Comparison of ENCODE assay signal across 8 mouse cellular contexts in genomic region chr2:127584436-127584858, GRCm38 (mm10). TPM values are rescaled to one million over a fixed set of nuclear protein-coding genes. Genes with fewer than 3 reads are reported as not detected.
DNase-seq lines count a peak whose midpoint lies in the region; ATAC-seq and TF ChIP-seq lines count a peak whose summit lies in the region.

No protein-coding gene starts in this region.

- TF ChIP-seq POLR2A in heart, adult 2 months (IDR thresholded peaks at IDR 0.05; ENCODE audit: insufficient read depth, low read depth, low read length), result peak; percentile 89

- no peaks in the 10 kb centered on the region for H3K27me3 ChIP-seq in embryonic facial prominence, embryonic 14.5 days (replicated peaks; ENCODE audit: control insufficient read depth, insufficient read depth, low read length)
- no peaks in the 10 kb centered on the region for H3K27me3 ChIP-seq in heart, adult 2 months (ENCODE audit: control insufficient read depth, insufficient read depth, low read length)
- H3K27me3 ChIP-seq in limb, embryonic 13.5 days, result no peaks in the 10 kb centered on the region
- no peaks in the 10 kb centered on the region for H3K27me3 ChIP-seq in midbrain, embryonic 16.5 days (ENCODE audit: control insufficient read depth, insufficient read depth, low read depth, low read length)

- no peaks in the 10 kb centered on the region for H3K9me3 ChIP-seq in embryonic facial prominence, embryonic 14.5 days (ENCODE audit: control insufficient read depth, low read length)
- H3K9me3 ChIP-seq in limb, embryonic 13.5 days, result no peaks in the 10 kb centered on the region
- H3K9me3 ChIP-seq in midbrain, embryonic 16.5 days (replicated peaks; ENCODE audit: control insufficient read depth, low read length, poor library complexity, severe bottlenecking), result no peaks in the 10 kb centered on the region

- under 1% methylated on average over 23 of the region's 24 CpGs for WGBS in embryonic facial prominence, embryonic 14.5 days
- WGBS in heart, adult 2 months, result under 1% methylated on average over 24 of the region's 24 CpGs
- WGBS in limb, embryonic 13.5 days, result under 1% methylated on average over 24 of the region's 24 CpGs
- WGBS in midbrain, embryonic 16.5 days, result 0% methylated on average over 24 of the region's 24 CpGs

- DNase-seq in 3T3-L1 (ENCODE audit: low read depth, low spot score), result peak; percentile 99
- DNase-seq in adrenal gland, postnatal 4 days (ENCODE audit: low spot score in 2 of 2), result peak; percentile 67 to 84
- DNase-seq in embryonic facial prominence, embryonic 14.5 days (ENCODE audit: low spot score), result peak; percentile 97
- peak; percentile 90 to 94 for DNase-seq in heart, adult 2 months
- DNase-seq in kidney, adult 8-10 months, result peak; percentile 96
- peak; percentile 68 to 90 for DNase-seq in spleen, postnatal 10 days (ENCODE audit: low spot score in 2 of 2)

- H3K4me3 ChIP-seq in embryonic facial prominence, embryonic 14.5 days (ENCODE audit: low read depth, low read length), result peak overlapping the region; percentile 75
- peak overlapping the region; percentile 56 for H3K4me3 ChIP-seq in heart, adult 2 months
- peak overlapping the region; percentile 61 for H3K4me3 ChIP-seq in limb, embryonic 13.5 days
- H3K4me3 ChIP-seq in midbrain, embryonic 16.5 days (ENCODE audit: low read depth, low read length), result peak overlapping the region; percentile 83

- no peak for TF ChIP-seq EP300 in heart, adult 2 months (IDR thresholded peaks at IDR 0.05; ENCODE audit: insufficient read depth, low read depth, low read length)

- H3K9ac ChIP-seq in embryonic facial prominence, embryonic 14.5 days (ENCODE audit: low read depth, low read length), result peak overlapping the region; percentile 76
- H3K9ac ChIP-seq in heart, adult 2 months (ENCODE audit: low read depth, low read length), result peak overlapping the region; percentile 82
- H3K9ac ChIP-seq in limb, embryonic 13.5 days, result peak overlapping the region; percentile 72
- peak overlapping the region; percentile 82 for H3K9ac ChIP-seq in midbrain, embryonic 16.5 days (ENCODE audit: low read depth, low read length)

- peak overlapping the region; percentile 81 for H3K4me2 ChIP-seq in embryonic facial prominence, embryonic 14.5 days (ENCODE audit: low read depth, low read length)
- H3K4me2 ChIP-seq in limb, embryonic 13.5 days (replicated peaks), result peak overlapping the region; percentile 71
- H3K4me2 ChIP-seq in midbrain, embryonic 16.5 days (ENCODE audit: low read length), result peak overlapping the region; percentile 76

- no peaks in the 10 kb centered on the region for H3K79me2 ChIP-seq in heart, adult 2 months (replicated peaks; ENCODE audit: control insufficient read depth, insufficient read depth, low read length)

- peak; percentile 35 for TF ChIP-seq CTCF in heart, adult 2 months (IDR thresholded peaks at IDR 0.05)

- no peak overlapping the region for H3K27ac ChIP-seq in embryonic facial prominence, embryonic 14.5 days (replicated peaks; ENCODE audit: low read depth, low read length)
- peak overlapping the region; percentile 60 for H3K27ac ChIP-seq in heart, adult 2 months
- no peak overlapping the region for H3K27ac ChIP-seq in limb, embryonic 13.5 days
- peak overlapping the region; percentile 66 for H3K27ac ChIP-seq in midbrain, embryonic 16.5 days (ENCODE audit: low read length)

- ATAC-seq in embryonic facial prominence, embryonic 14.5 days (ENCODE audit: low read depth), result peak; percentile 89
- ATAC-seq in limb, embryonic 13.5 days (ENCODE audit: low FRiP score, low read depth), result peak; percentile 88
- peak; percentile 92 for ATAC-seq in midbrain, embryonic 16.5 days

- no peaks in the 10 kb centered on the region for H3K36me3 ChIP-seq in embryonic facial prominence, embryonic 14.5 days (ENCODE audit: control insufficient read depth, insufficient read depth, low read length)
- H3K36me3 ChIP-seq in heart, adult 2 months (ENCODE audit: control insufficient read depth, insufficient read depth, low read length), result no peaks in the 10 kb centered on the region
- H3K36me3 ChIP-seq in limb, embryonic 13.5 days, result peaks cover 6% of the 10 kb centered on the region; the same call in 1 of the 2 replicates
- no peaks in the 10 kb centered on the region for H3K36me3 ChIP-seq in midbrain, embryonic 16.5 days (ENCODE audit: control insufficient read depth, insufficient read depth, low read length)

- peaks cover 23% of the 10 kb centered on the region for H3K4me1 ChIP-seq in embryonic facial prominence, embryonic 14.5 days (ENCODE audit: control insufficient read depth, insufficient read depth, low read length)
- peaks cover 8% of the 10 kb centered on the region for H3K4me1 ChIP-seq in heart, adult 2 months (ENCODE audit: control insufficient read depth, insufficient read depth, low read length)
- H3K4me1 ChIP-seq in limb, embryonic 13.5 days, result peaks cover 24% of the 10 kb centered on the region
- H3K4me1 ChIP-seq in midbrain, embryonic 16.5 days (ENCODE audit: control insufficient read depth, insufficient read depth, low read length), result peaks cover 32% of the 10 kb centered on the region

- intact Hi-C loops in heart, adult 2 months (cut with DNase I), result loop anchor here (10.0 kb wide), 1 partner anchor 330 kb away; no protein-coding TSS in a partner anchor

RNA-seq across cellular contexts. Expression of gene Zfp661, which starts 2.4 kb away (rescaled TPM):
- 1 to 10 TPM; 4.8 to 4.9 TPM for total RNA-seq in adrenal gland, postnatal 4 days (2021)
- 4.0 and 5.1 TPM in 2 replicates for polyA plus RNA-seq in embryonic facial prominence, embryonic 14.5 days (2014; fragmentation: Nextera tagmentation; extraction: Ambion mirVana)
- total RNA-seq in heart, adult 2 months (2021), result 1 to 10 TPM; 1.7 to 2.0 TPM
- 1.5 and 2.4 TPM in 2 replicates for polyA plus RNA-seq in heart, adult 2 months (2012; rRNA removed)
- polyA plus RNA-seq in limb, embryonic 13.5 days (2015; fragmentation: Nextera tagmentation; extraction: Ambion mirVana), result 5.2 and 6.1 TPM in 2 replicates
- polyA plus RNA-seq in midbrain, embryonic 16.5 days (2015; fragmentation: Nextera tagmentation; extraction: Ambion mirVana), result 6.4 and 7.0 TPM in 2 replicates

RNA-seq across cellular contexts. Expression of gene Mrps5, which starts 2.6 kb away (rescaled TPM):
- total RNA-seq in adrenal gland, postnatal 4 days (2021), result 100 to 1,000 TPM; 126 to 141 TPM
- polyA plus RNA-seq in embryonic facial prominence, embryonic 14.5 days (2014; fragmentation: Nextera tagmentation; extraction: Ambion mirVana), result 109 and 113 TPM in 2 replicates
- total RNA-seq in heart, adult 2 months (2021), result 10 to 100 TPM; 80.3 to 89.7 TPM
- polyA plus RNA-seq in heart, adult 2 months (2012; rRNA removed), result 58.2 and 68.4 TPM in 2 replicates
- 136 and 145 TPM in 2 replicates for polyA plus RNA-seq in limb, embryonic 13.5 days (2015; fragmentation: Nextera tagmentation; extraction: Ambion mirVana)
- 155 and 157 TPM in 2 replicates for polyA plus RNA-seq in midbrain, embryonic 16.5 days (2015; fragmentation: Nextera tagmentation; extraction: Ambion mirVana)

RNA-seq across cellular contexts. Expression of gene Prom2, which starts 43.2 kb away (rescaled TPM):
- total RNA-seq in adrenal gland, postnatal 4 days (2021), result under 1 TPM; 0.34 to 0.81 TPM
- 3.3 and 4.1 TPM in 2 replicates for polyA plus RNA-seq in embryonic facial prominence, embryonic 14.5 days (2014; fragmentation: Nextera tagmentation; extraction: Ambion mirVana)
- total RNA-seq in heart, adult 2 months (2021), result not detected
- 0.06 and 0.14 TPM in 2 replicates for polyA plus RNA-seq in heart, adult 2 months (2012; rRNA removed)
- polyA plus RNA-seq in limb, embryonic 13.5 days (2015; fragmentation: Nextera tagmentation; extraction: Ambion mirVana), result 1.8 and 2.3 TPM in 2 replicates
- polyA plus RNA-seq in midbrain, embryonic 16.5 days (2015; fragmentation: Nextera tagmentation; extraction: Ambion mirVana), result 0.05 and 0.19 TPM in 2 replicates

Comparison
In these comparisons a context has a peak if more than half of its experiments do, and no peak if none do; other contexts are left out.
1. H3K27ac ChIP-seq: peak in heart, adult 2 months (single experiment) and midbrain, embryonic 16.5 days (single experiment); none in embryonic facial prominence, embryonic 14.5 days (single experiment) and limb, embryonic 13.5 days (single experiment).
2. Peak in every context shown above with its lines, with median percentiles within 50 percentile points of each other: DNase-seq, ATAC-seq, H3K4me2 ChIP-seq, H3K4me3 ChIP-seq and H3K9ac ChIP-seq.